Mouse (Mus musculus) subcutaneous adipose tissue, adult 2 months (tissue): Measurements from ENCODE around the gene Col28a1. TPM values are rescaled to one million over a fixed set of nuclear protein-coding genes. Genes with fewer than 3 reads are reported as not detected.

Experiments used
- polyA plus RNA-seq: library from polyadenylated mRNA; depleted of rRNA; stranded (reverse); fragments of >200 nt; gene quantifications from 2 replicates; pipeline ENCODE4 v1.2.3, GENCODE M21; 2012; ENCODE audit warnings: low replicate concordance; rRNA removed

The Col28a1 gene
- 0.42 and 1.6 TPM in 2 replicates for polyA plus RNA-seq

DNA sequence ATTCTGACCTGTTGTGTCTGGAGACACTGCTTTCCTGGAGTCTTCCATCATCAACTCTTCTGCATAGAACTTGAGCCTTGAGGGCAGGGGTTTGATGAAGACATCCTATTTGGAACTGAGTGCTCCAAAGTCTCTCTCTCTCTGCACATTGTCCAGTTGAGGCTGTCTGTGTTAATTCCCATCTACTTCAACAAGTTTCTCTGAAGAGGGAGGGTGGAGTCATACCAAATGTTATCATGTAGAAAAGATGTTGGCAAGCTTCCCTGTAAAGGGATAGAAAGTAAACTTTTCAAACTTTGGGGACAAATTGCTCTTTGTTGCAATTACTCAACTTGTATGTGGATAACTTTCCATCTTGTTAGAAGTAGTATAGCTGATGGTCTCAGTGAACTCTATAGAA lies at the start of gene Col28a1:
TSS of gene Col28a1 (minus strand) at position 101 of the 400 bp plus-strand sequence.

DNA sequence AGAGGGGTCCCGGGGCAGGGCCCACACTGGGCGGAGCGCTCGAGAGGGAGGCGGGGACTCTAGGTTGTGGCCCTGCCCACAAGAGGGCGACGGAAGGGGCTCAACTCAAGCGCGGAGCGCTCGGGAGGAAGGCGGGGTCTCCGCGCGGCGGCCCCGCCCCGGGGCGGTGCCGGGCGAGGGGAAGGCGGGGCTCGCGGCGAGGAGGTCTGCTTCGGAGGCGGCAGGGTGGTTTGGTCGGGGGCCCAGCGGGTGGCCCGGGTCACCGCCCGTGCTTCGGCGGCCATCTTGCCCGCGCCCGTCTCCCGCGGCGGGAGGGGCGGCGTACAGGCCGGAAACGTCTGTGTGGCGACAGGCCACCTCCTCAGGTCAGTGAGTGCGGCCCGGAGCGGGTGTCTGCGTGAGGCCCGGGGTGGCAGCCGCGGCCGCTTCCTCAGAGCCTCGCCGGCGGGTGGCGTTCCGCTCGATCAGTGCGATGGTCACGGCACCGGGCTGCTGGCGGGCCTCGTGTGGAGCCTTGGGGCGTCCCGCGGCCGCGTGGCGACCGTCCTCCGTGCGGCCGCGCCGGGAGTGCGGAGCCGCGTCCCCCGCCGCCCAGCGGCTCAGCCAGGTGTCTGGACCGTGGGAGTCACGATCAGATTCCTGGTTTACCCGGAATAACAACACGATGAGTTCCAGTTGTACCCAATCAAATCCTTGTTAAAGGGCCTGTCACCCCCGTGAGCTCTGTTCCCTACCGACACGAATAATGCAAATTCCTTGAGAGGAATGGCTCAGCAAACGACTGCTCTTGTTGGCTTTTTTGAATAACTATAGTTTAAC lies 16.8 kb upstream of the Col28a1 start, which contains the start of gene Mios:
TSS of gene Mios (plus strand) at position 176 of the 819 bp plus-strand sequence.

Other genes with a start within 250 kb of the Col28a1 start
- gene Mios, start 16.6 kb upstream of the Col28a1 start, polyA plus RNA-seq, result 4.3 and 5.6 TPM in 2 replicates
- gene Rpa3, start 66.6 kb upstream of the Col28a1 start, polyA plus RNA-seq, result 4.4 and 6.5 TPM in 2 replicates
- 11.2 and 15.6 TPM in 2 replicates for gene Umad1, start 66.7 kb upstream of the Col28a1 start, polyA plus RNA-seq
- 0.81 and 6.4 TPM in 2 replicates for gene Gm45062, start 66.8 kb upstream of the Col28a1 start, polyA plus RNA-seq